ENCODE assay signal across 13 mouse cellular contexts in the genomic region with DNA sequence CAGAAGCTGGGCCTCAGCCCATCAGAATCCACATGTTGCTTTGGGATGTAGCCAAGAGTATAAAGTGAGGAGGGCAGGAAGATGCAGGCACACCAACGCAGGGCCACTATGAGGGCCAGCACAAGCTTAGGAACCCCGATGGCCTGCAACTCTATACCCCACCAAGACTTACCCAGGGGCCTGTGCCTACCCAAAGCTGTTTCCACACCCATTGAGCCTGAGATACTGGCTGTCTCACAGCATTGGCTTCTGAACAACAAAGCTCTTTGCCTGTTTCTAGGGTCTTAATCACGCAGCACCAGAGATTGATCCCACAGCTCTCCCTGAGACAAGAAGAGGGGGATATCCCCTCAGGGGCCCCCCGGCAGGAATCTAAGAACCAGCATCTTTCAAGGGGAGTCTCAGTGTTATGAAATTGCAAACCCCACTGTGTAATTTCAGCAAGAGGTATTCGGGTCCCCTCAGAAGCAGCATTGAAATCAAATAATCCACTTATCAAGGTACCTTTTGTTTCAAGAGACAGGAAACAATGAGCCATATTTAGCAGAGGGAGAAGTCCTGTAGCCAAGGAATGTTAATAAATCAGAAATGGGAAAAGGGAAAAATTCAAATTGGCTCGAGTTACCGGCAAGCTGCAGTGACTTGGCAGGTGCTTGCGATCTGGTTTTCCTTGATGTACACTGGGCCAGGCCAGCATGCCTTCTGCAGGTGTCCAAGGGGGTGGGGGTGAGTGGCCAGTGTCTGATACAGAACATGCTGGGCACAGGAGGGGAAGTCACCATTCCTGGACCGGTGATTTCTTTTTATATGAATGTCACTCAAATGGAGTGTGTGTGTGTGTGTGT.
DNase-seq lines count a peak whose midpoint lies in the region; ATAC-seq and TF ChIP-seq lines count a peak whose summit lies in the region.
"Had no signal": no experiment of that assay in that cellular context is flagged by ENCODE, and none has a peak within 500 bp of the region (broad histone marks: within the 10 kb centered on the region; RNA-seq: fewer than 3 reads in every experiment).

No protein-coding gene starts in this region.

- no peak overlapping the region; the same call in 1 of the 2 replicates for H3K9ac ChIP-seq in lung, embryonic 14.5 days
- H3K9ac ChIP-seq in forebrain, embryonic 16.5 days (replicated peaks; ENCODE audit: low read depth, low read length): no peak overlapping the region
- H3K9ac ChIP-seq in heart, adult 2 months (ENCODE audit: low read depth, low read length): no peak overlapping the region

- H3K27me3 ChIP-seq in lung, embryonic 14.5 days (ENCODE audit: insufficient read depth, low read length): no peaks in the 10 kb centered on the region
- H3K27me3 ChIP-seq in forebrain, embryonic 16.5 days (replicated peaks; ENCODE audit: control insufficient read depth, insufficient read depth, low read length): no peaks in the 10 kb centered on the region
- H3K27me3 ChIP-seq in heart, adult 2 months (ENCODE audit: control insufficient read depth, insufficient read depth, low read length): peaks cover 2% of the 10 kb centered on the region; the same call in 1 of the 2 replicates
- H3K27me3 ChIP-seq: CH12.LX, Patski had no signal

- H3K4me2 ChIP-seq in lung, embryonic 14.5 days: no peak overlapping the region
- H3K4me2 ChIP-seq in forebrain, embryonic 16.5 days (ENCODE audit: low read length): no peak overlapping the region

- TF ChIP-seq EP300 in heart, adult 2 months (IDR thresholded peaks at IDR 0.05; ENCODE audit: insufficient read depth, low read depth, low read length): no peak

- peak overlapping the region; percentile 24; the same call in 1 of the 2 replicates for H3K27ac ChIP-seq in lung, embryonic 14.5 days (ENCODE audit: low read depth)
- 0 out of 2 replicates have a peak overlapping the region, but pooled peaks have one; percentile 13 for H3K27ac ChIP-seq in forebrain, embryonic 16.5 days (ENCODE audit: low read length)
- H3K27ac ChIP-seq in heart, adult 2 months: no peak overlapping the region

- WGBS in lung, embryonic 14.5 days: 37% methylated on average over 9 of the region's 9 CpGs
- WGBS in forebrain, embryonic 16.5 days: 32% methylated on average over 9 of the region's 9 CpGs
- 53% methylated on average over 9 of the region's 9 CpGs for WGBS in heart, adult 2 months

- no peak overlapping the region for H3K4me3 ChIP-seq in lung, embryonic 14.5 days (ENCODE audit: low read depth, low read length)
- no peak overlapping the region for H3K4me3 ChIP-seq in forebrain, embryonic 16.5 days (replicated peaks; ENCODE audit: low read length)
- H3K4me3 ChIP-seq in heart, adult 2 months: no peak overlapping the region

- H3K4me1 ChIP-seq in lung, embryonic 14.5 days (ENCODE audit: insufficient read depth): peaks cover 6% of the 10 kb centered on the region
- peaks cover 23% of the 10 kb centered on the region for H3K4me1 ChIP-seq in forebrain, embryonic 16.5 days (replicated peaks; ENCODE audit: control insufficient read depth, insufficient read depth, low read length)
- no peaks in the 10 kb centered on the region for H3K4me1 ChIP-seq in heart, adult 2 months (ENCODE audit: control insufficient read depth, insufficient read depth, low read length)

- H3K79me2 ChIP-seq in heart, adult 2 months (replicated peaks; ENCODE audit: control insufficient read depth, insufficient read depth, low read length): no peaks in the 10 kb centered on the region

- no peak for TF ChIP-seq CTCF in lung, embryonic 14.5 days (IDR thresholded peaks at IDR 0.05; ENCODE audit: low read depth)
- TF ChIP-seq CTCF in heart, adult 2 months (IDR thresholded peaks at IDR 0.05): no peak

- no peaks in the 10 kb centered on the region for H3K9me3 ChIP-seq in lung, embryonic 14.5 days (ENCODE audit: low read depth, low read length)
- no peaks in the 10 kb centered on the region for H3K9me3 ChIP-seq in forebrain, embryonic 16.5 days (ENCODE audit: control insufficient read depth, low read length)

- intact Hi-C loops in heart, adult 2 months (cut with DNase I): no loop called here

- no peaks in the 10 kb centered on the region for H3K36me3 ChIP-seq in lung, embryonic 14.5 days (ENCODE audit: insufficient read depth)
- no peaks in the 10 kb centered on the region for H3K36me3 ChIP-seq in forebrain, embryonic 16.5 days (ENCODE audit: control insufficient read depth, insufficient read depth)
- H3K36me3 ChIP-seq in heart, adult 2 months (ENCODE audit: control insufficient read depth, insufficient read depth, low read length): no peaks in the 10 kb centered on the region

- peak; percentile 37; the same call in 1 of the 2 replicates for ATAC-seq in lung, embryonic 14.5 days (ENCODE audit: insufficient read depth)
- no peak for ATAC-seq in forebrain, embryonic 16.5 days
- ATAC-seq: intestine, postnatal 0 days; Patski had no signal

- DNase-seq in lung, embryonic 14.5 days: no peak
- DNase-seq in lung, postnatal 10 days: no peak
- DNase-seq in cerebellum, adult 18-20 months: peak; percentile 76 to 90
- DNase-seq in cerebellum, postnatal 14 days: peak; percentile 54 to 76
- DNase-seq in heart, postnatal 4 days: no peak
- no peak for DNase-seq in ovary, adult 18-20 months (ENCODE audit: low spot score)
- no peak for DNase-seq in heart, adult 2 months
- DNase-seq: lung, postnatal 4 days; right cerebral cortex, postnatal 14 days had no signal

- TF ChIP-seq POLR2A in heart, adult 2 months (IDR thresholded peaks at IDR 0.05; ENCODE audit: insufficient read depth, low read depth, low read length): no peak

Comparison
In these comparisons a context has a peak if more than half of its experiments do, and no peak if none do; other contexts are left out.
1. DNase-seq: peak in cerebellum, adult 18-20 months (2 of 2) and cerebellum, postnatal 14 days (2 of 2); none in lung, embryonic 14.5 days (single experiment), lung, postnatal 10 days (single experiment), heart, postnatal 4 days (single experiment), ovary, adult 18-20 months (single experiment) and heart, adult 2 months (0 of 2).